Mouse (Mus musculus) spleen, postnatal 36 days (tissue): ENCODE data around the gene Vmn1r58.
"Not testable (repeated sequence)": the region's sequence is repeated elsewhere in the genome, so short reads cannot be mapped to it uniquely, and the experiment has no call there.

Source experiments
- DNase-seq, 2 experiments: peaks; one replicate each; pipeline ENCODE4 v3.0.0; 2022; ENCODE audit warnings: low spot score in 2 of 2, mixed read lengths in 1 of 2

The Vmn1r58 gene

GRCm38 (mm10) chr7:5413296-5413695 is at the start of gene Vmn1r58:
TSS of gene Vmn1r58 (minus strand) at chr7:5413396.
- not testable (repeated sequence) for DNase-seq

DNA sequence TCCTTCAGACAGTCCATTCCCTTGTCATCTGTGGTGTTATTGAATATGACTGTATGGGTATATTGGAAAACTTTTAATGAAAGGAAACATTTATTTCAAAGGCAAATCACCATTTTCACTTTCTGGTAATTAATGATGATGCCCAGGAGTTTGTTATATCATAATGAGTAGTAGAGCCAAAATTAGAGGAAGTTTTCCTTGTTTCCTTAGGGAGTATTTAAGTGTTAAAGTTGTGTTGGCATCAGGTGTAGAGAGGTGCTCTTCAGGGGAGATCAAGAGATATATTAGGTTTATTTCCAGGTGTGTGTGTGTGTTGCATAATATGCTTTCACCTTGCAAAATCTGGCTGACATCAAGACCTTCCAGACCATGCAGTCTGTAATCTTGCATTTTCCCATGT is 43.5 kb upstream of the Vmn1r58 start, which contains the start of gene Vmn1r59:
Vmn1r59 (minus strand) TSS at position 101 of the 400 bp plus-strand sequence.
- no peak for DNase-seq

- not testable (repeated sequence) for DNase-seq
Measured at GRCm38 (mm10) chr7:5454011-5454410, 40.8 kb upstream of the Vmn1r58 start.

- no peak for DNase-seq
Measured at GRCm38 (mm10) chr7:5448627-5449026, 35.4 kb upstream of the Vmn1r58 start.

GRCm38 (mm10) chr7:5406201-5406600 is 7.0 kb downstream of the Vmn1r58 start:
- no peak for DNase-seq

DNA sequence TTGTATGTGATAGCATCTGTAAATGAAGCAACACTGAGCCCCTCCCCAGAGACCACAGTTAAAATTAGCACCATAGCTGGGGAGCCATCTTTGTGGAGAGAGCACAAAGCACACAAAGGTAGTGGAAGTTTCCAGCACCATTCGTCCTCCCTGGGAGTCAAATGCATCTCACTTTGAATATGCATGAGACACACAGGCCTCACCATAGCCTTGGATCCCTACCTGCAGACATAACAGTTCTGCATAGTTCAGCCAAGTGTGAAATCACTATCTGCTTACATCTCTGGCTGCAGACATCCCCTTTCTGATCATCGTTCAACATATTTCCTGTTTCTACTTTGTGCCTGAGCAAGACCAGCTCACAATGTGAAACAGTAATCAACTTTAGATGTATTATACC is 46.5 kb downstream of the Vmn1r58 start:
- no peak for DNase-seq

DNA sequence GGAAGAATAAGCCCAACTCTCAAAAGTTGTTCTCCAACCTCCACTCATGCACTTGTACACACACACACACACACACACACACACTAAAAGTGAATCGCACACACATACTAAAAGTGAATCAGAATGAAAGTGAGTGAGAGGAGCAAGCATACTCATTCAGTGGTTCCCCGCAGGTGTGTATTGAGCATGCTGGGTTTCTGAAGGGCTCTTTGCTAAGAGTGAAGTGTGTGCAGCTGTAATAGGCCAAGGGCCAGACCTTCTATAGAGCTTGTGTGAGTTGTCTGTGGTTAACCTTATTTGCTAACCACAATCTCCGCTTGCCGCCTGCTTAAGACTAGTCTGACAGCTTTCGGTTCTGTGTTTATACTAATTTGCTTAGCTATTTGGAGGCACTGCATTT is 49.6 kb downstream of the Vmn1r58 start:
- no peak for DNase-seq
